Mouse (Mus musculus) forebrain, embryonic 14.5 days (tissue): ENCODE results near the gene Lztr1. TPM values are rescaled to one million over a fixed set of nuclear protein-coding genes. Genes with fewer than 3 reads are reported as not detected.

ENCODE experiments used
- ATAC-seq: fragments of 200-750 bp; cut with Nextera tagmentation; 2 replicates; pipeline ENCODE4 v1.8.0; 2017; ENCODE audit warnings: mild to moderate bottlenecking, moderate library complexity
- DNase-seq: peaks from one replicate; pipeline ENCODE4 v3.0.0-alpha.2; 2015; ENCODE audit warnings: low spot score
- H3K27ac ChIP-seq: fragments of 300-500 bp; sonication (generic); 2 replicates; pipeline ENCODE4 v1.5.1; 2014; ENCODE audit warnings: low read depth, mild to moderate bottlenecking, control low read depth, low read length, moderate library complexity
- H3K27me3 ChIP-seq: fragments of 300-500 bp; sonication (generic); replicated peaks from 2 replicates; pipeline ENCODE4 v1.6.1; 2014; ENCODE audit warnings: low read length, control low read depth, mixed read lengths; ENCODE audit not compliant: control insufficient read depth, insufficient read depth
- H3K36me3 ChIP-seq: fragments of 300-500 bp; sonication (generic); 2 replicates; pipeline ENCODE4 v1.6.1; 2014; ENCODE audit warnings: low read length, control low read depth; ENCODE audit not compliant: control insufficient read depth, insufficient read depth
- H3K4me1 ChIP-seq: fragments of 300-500 bp; sonication (generic); 2 replicates; pipeline ENCODE4 v1.6.1; 2014; ENCODE audit warnings: antibody characterized with exemption, low read length, control low read depth; ENCODE audit not compliant: control insufficient read depth, insufficient read depth
- H3K4me2 ChIP-seq: fragments of 300-500 bp; sonication (generic); 2 replicates; pipeline ENCODE4 v1.6.1; 2014; ENCODE audit warnings: mild to moderate bottlenecking, control low read depth, low read length
- H3K4me3 ChIP-seq: fragments of 300-500 bp; sonication (generic); 2 replicates; pipeline ENCODE4 v1.5.1; 2014; ENCODE audit warnings: low read depth, low read length, control low read depth
- H3K9ac ChIP-seq: fragments of 300-500 bp; sonication (generic); 2 replicates; pipeline ENCODE4 v1.6.1; 2014; ENCODE audit warnings: mild to moderate bottlenecking, low read length, control low read depth, moderate library complexity
- H3K9me3 ChIP-seq: fragments of 300-500 bp; sonication (generic); replicated peaks from 2 replicates; pipeline ENCODE4 v1.6.1; 2016; ENCODE audit warnings: low read length, control low read depth, mixed read lengths; ENCODE audit not compliant: control insufficient read depth
- WGBS: fragments of 180-500 bp; shearing (Covaris S2); extraction: QIAGEN DNeasy Blood & Tissue Kit; methylation state at CpG from one replicate; pipeline ENCODE4 v1.1.7; 2014; 5-methylcytosine and 5-hydroxymethylcytosine counted together
- polyA plus RNA-seq: library from polyadenylated mRNA; unstranded; fragments of >200 nt; fragmentation: Nextera tagmentation; extraction: Ambion mirVana; gene quantifications from 2 replicates; pipeline ENCODE4 v1.2.1, GENCODE M21; 2014

Lztr1 gene
- polyA plus RNA-seq, 1 experiment from 2014 or later: 87.6 TPM

DNA sequence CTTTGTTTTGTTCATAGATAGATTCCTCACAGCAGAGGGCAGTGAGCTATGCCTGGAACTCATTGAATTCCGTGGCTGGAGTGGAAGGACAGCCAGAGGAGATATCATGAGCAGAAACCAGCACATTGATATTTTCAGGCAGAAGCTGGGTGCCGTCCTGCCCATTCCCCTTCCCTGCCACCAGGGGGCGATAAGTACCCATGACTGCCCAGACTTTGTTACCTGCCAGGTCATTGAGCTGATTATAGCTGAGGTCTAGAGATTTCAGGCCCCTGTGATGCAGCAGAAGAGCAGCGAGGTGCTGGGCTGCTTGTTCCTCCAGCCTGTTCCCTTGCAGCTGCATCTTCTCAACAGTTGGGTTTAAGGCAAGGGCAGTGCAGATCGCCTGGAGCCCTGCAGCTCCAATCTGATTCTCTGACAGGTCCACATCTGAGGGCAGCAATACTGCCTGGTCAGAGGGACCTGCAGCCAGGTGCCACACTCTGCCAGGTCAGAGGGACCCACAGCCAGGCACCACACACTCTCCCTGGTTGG is 49.5 kb downstream of the Lztr1 start:
- Histone ChIP-seq H3K9me3 (no peaks in the 10 kb centered on the region), H3K27ac (no peak overlapping the region), H3K9ac (no peak overlapping the region), H3K4me2 (no peak overlapping the region; the same call in 1 of the 2 replicates), H3K27me3 (peaks cover 10% of the 10 kb centered on the region; the same call in 1 of the 2 replicates), H3K4me1 (peaks cover 17% of the 10 kb centered on the region), H3K36me3 (no peaks in the 10 kb centered on the region), H3K4me3 (no peak overlapping the region)
- 1% methylated on average over 5 of the region's 5 CpGs for WGBS
- DNase-seq (peak; percentile 73), ATAC-seq (0 out of 2 replicates have a peak, but pooled peaks have one; percentile 24)

DNA sequence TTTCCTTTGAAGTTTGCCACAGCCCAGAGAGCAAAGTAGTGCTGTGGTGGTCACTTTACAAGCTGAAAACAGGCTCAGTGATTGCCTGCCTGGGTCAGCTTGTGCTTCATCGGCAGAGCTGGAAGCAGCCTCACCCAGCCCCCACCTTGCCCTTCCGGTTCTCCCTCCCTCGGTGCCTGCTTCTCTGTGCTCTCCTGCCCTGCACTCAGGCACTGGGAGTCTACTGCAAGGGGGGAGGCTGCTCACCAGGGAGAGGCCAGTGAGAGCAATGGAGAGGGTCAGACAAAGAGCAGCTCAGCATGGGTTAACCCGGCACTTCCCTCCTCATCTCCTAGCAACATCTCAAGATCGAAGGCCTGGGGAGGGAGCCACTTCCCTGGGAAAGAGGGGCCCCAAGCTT is 50.3 kb downstream of the Lztr1 start:
- Histone ChIP-seq H3K27me3 (peaks cover 10% of the 10 kb centered on the region; the same call in 1 of the 2 replicates), H3K4me1 (peaks cover 17% of the 10 kb centered on the region), H3K9ac (peak overlapping the region; percentile 35; the same call in 1 of the 2 replicates), H3K9me3 (no peaks in the 10 kb centered on the region), H3K36me3 (no peaks in the 10 kb centered on the region), H3K4me3 (no peak overlapping the region), H3K27ac (no peak overlapping the region), H3K4me2 (peak overlapping the region; percentile 18; the same call in 1 of the 2 replicates)
- no peak for ATAC-seq
- WGBS: 1% methylated on average over 5 of the region's 5 CpGs
- DNase-seq: no peak

DNA sequence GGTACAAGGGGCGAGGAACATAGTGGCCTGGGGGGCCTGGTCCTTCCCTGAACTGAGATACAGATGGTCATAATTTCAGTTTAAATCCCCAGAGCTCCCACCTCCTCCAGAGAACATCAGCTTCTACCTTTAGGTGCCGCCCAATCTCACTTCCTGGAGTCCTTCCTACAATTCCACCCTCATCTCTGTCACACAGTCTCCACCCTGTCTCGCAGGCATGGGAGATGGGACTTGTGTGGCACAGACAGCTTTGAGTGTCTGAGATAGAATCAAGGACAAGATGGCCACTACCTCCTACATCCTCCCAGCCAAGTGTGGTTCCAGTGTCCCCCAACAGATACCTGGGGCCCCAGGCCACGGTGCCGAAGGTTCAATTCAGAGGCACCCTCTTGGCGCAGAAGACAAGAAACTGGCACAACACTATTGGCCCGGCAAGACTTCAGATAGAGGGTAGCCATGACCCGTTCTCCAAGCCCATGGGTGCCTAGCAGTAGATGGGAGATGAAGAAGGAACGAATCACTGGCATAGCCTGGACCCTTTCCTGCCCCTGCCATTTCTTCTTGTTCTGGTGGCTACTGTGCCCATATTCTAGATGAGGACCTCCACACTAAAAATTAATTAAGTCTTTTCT is 51.0 kb downstream of the Lztr1 start:
- Histone ChIP-seq H3K4me1 (peaks cover 12% of the 10 kb centered on the region; the same call in 1 of the 2 replicates), H3K9ac (no peak overlapping the region), H3K27ac (no peak overlapping the region), H3K9me3 (no peaks in the 10 kb centered on the region), H3K4me3 (no peak overlapping the region), H3K36me3 (no peaks in the 10 kb centered on the region), H3K27me3 (peaks cover 10% of the 10 kb centered on the region; the same call in 1 of the 2 replicates), H3K4me2 (no peak overlapping the region; the same call in 1 of the 2 replicates)
- 69% methylated on average over 9 of the region's 9 CpGs for WGBS
- ATAC-seq (no peak), DNase-seq (no peak)

DNA sequence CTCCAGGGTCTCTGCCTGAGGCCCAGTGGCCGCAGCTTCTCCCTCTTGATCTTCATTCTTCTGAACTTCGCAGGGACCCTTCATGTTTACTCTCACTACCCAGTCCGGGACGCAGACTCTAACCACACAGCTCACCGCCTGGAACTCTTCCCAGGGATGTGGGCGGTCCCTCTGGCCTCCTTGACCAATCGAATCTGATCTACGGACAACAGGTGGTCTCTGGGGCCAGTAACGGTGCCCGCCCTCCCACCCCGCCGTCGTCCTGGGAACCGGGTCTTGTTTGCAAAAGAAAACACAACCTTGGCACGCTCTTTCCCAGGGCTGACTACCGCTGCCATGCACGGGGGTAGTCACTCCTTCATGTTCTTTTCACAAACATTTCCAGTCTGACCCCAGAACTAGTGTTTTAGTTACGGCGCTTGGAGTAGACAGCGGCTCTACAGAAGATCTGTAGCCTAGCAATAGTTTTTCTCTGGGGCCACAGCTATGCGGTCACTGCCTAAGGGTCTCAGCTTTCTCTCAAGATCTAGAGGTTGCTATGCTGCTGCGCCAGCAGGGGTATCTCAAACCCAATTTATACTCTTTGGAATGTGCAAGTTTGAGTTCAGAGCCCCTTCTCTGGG is 52.8 kb downstream of the Lztr1 start, which contains the start of gene Lrrc74b:
Lrrc74b (minus strand) TSS at position 120 of the 623 bp plus-strand sequence.
- DNase-seq (peak; percentile 79), ATAC-seq (peak; percentile 78)
- peaks cover 12% of the 10 kb centered on the region; the same call in 1 of the 2 replicates for H3K4me1 ChIP-seq
- peak within 1 kb of the TSS; percentile 29; the same call in 1 of the 2 replicates for H3K9ac ChIP-seq
- under 1% methylated on average over 22 of the region's 22 CpGs for WGBS
- H3K4me2 ChIP-seq: peak within 1 kb of the TSS; percentile 47
- 0 out of 2 replicates have a peak within 1 kb of the TSS, but pooled peaks have one; percentile 10 for H3K4me3 ChIP-seq
- no peaks in the 10 kb centered on the region for H3K9me3 ChIP-seq
- H3K27ac ChIP-seq: peak within 1 kb of the TSS; percentile 21; the same call in 1 of the 2 replicates
- H3K36me3 ChIP-seq: no peaks in the 10 kb centered on the region
- peaks cover 10% of the 10 kb centered on the region; the same call in 1 of the 2 replicates for H3K27me3 ChIP-seq

DNA sequence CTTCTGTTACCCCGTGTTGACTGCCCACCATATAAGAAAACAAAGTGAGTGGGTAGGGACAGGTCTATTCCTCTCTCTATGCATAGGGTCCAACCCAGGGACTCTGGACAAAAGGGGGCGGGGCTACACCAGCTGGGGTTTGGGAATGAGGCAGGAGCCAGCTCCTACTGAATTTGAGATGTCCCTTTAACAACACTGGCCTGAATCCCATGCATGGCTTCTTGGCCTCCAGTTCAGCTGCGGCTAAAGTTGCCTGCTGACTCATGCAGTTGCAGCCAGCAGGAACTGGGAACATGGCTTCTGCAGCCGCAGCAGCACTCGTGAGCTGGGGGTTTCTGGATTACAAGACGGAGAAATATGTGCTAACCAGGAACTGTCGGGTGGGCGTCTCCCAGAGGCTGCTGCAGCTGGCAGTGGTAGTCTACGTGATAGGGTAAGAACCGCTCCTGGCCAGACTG is 53.3 kb downstream of the Lztr1 start, which contains the start of gene P2rx6:
P2rx6 (plus strand) TSS at position 135 of the 458 bp plus-strand sequence.
- Histone ChIP-seq H3K36me3 (no peaks in the 10 kb centered on the region), H3K4me1 (peaks cover 12% of the 10 kb centered on the region; the same call in 1 of the 2 replicates), H3K27ac (peak within 1 kb of the TSS; percentile 21; the same call in 1 of the 2 replicates), H3K27me3 (peaks cover 10% of the 10 kb centered on the region; the same call in 1 of the 2 replicates), H3K9ac (peak within 1 kb of the TSS; percentile 29; the same call in 1 of the 2 replicates), H3K9me3 (no peaks in the 10 kb centered on the region), H3K4me3 (0 out of 2 replicates have a peak within 1 kb of the TSS, but pooled peaks have one; percentile 10), H3K4me2 (peak within 1 kb of the TSS; percentile 47)
- DNase-seq (peak; percentile 35), ATAC-seq (peak; percentile 65)
- 5% methylated on average over 10 of the region's 10 CpGs for WGBS

DNA sequence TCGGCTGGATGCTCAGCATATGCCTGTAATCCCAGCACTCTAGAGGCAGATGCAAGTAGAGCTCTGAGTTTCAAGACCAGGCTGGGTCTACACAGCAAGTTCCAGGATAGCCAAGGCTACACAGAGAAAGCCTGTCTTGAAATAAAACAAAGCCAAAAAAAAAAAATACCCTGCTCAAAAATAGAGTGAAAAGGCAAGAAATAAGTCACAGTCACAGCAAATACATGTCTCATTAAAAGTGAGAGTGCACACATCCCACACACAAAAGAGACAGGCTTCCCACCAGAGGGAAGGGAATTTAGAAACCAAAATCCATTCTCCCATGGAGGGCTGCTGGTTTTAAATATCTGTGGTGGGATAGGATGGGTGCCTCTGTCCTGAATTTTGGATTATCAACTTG is 55.1 kb downstream of the Lztr1 start:
- peaks cover 12% of the 10 kb centered on the region; the same call in 1 of the 2 replicates for H3K4me1 ChIP-seq
- H3K4me2 ChIP-seq: no peak overlapping the region
- 14% methylated on average over 1 of the region's 1 CpGs for WGBS
- no peak overlapping the region for H3K27ac ChIP-seq
- H3K36me3 ChIP-seq: no peaks in the 10 kb centered on the region
- ATAC-seq: no peak
- no peak overlapping the region for H3K4me3 ChIP-seq
- no peak overlapping the region for H3K9ac ChIP-seq
- peaks cover 10% of the 10 kb centered on the region; the same call in 1 of the 2 replicates for H3K27me3 ChIP-seq
- H3K9me3 ChIP-seq: no peaks in the 10 kb centered on the region
- no peak for DNase-seq

DNA sequence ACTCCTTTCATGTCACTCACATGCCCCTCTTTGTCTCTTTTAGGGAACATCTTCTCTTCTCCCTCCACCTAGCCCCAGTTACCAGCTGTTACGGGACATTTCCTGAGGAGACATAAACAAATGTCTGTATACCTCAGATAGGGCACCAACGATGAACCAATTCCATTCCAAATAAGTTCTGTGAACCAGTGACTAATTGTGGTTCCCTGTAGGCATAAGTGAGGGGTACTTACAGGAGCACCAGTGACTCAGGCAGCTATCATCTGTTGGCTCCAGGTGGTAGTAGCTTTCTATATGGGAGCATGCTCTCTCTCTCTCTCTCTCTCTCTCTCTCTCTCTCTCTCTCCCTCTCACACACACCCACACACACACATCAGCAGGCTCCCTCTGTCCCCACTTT is 55.7 kb downstream of the Lztr1 start:
- ATAC-seq (no peak), DNase-seq (no peak)
- no peak overlapping the region for H3K27ac ChIP-seq
- WGBS: 92% methylated on average over 2 of the region's 2 CpGs
- H3K36me3 ChIP-seq: no peaks in the 10 kb centered on the region
- peaks cover 10% of the 10 kb centered on the region; the same call in 1 of the 2 replicates for H3K27me3 ChIP-seq
- no peak overlapping the region for H3K9ac ChIP-seq
- no peaks in the 10 kb centered on the region for H3K9me3 ChIP-seq
- peaks cover 9% of the 10 kb centered on the region; the same call in 1 of the 2 replicates for H3K4me1 ChIP-seq
- H3K4me3 ChIP-seq: no peak overlapping the region
- no peak overlapping the region for H3K4me2 ChIP-seq

DNA sequence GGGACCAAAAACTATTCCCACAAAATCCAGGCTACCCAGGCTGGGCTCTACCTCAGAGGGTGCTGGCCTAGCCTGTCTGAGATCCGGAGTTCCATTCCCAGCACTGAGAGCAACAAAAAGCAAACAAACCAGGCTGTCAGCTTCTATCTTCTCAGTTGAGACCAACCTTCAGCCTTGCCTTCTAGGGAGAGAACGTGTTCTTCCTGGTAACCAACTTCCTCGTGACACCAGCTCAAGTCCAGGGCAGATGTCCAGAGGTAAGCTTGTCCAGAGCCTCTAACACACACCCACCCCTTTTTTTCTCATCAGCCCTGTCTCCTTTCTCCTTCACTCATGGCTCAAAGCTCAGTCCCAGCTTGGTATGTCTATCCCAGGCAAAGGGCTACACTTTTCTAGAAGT is 56.3 kb downstream of the Lztr1 start:
- H3K4me3 ChIP-seq: no peak overlapping the region
- H3K9me3 ChIP-seq: no peaks in the 10 kb centered on the region
- H3K27me3 ChIP-seq: peaks cover 10% of the 10 kb centered on the region; the same call in 1 of the 2 replicates
- H3K36me3 ChIP-seq: no peaks in the 10 kb centered on the region
- no peak for ATAC-seq
- DNase-seq: no peak
- H3K4me2 ChIP-seq: no peak overlapping the region
- H3K4me1 ChIP-seq: peaks cover 9% of the 10 kb centered on the region; the same call in 1 of the 2 replicates
- H3K27ac ChIP-seq: no peak overlapping the region
- WGBS: 76% methylated on average over 3 of the region's 3 CpGs
- no peak overlapping the region for H3K9ac ChIP-seq
